Mouse (Mus musculus): ENCODE data around the gene Apoc2. TPM values are rescaled to one million over a fixed set of nuclear protein-coding genes. Genes with fewer than 3 reads are reported as not detected.

The Apoc2 gene
- polyA plus RNA-seq, 1 experiment from 2014 or later = not detected

DNA sequence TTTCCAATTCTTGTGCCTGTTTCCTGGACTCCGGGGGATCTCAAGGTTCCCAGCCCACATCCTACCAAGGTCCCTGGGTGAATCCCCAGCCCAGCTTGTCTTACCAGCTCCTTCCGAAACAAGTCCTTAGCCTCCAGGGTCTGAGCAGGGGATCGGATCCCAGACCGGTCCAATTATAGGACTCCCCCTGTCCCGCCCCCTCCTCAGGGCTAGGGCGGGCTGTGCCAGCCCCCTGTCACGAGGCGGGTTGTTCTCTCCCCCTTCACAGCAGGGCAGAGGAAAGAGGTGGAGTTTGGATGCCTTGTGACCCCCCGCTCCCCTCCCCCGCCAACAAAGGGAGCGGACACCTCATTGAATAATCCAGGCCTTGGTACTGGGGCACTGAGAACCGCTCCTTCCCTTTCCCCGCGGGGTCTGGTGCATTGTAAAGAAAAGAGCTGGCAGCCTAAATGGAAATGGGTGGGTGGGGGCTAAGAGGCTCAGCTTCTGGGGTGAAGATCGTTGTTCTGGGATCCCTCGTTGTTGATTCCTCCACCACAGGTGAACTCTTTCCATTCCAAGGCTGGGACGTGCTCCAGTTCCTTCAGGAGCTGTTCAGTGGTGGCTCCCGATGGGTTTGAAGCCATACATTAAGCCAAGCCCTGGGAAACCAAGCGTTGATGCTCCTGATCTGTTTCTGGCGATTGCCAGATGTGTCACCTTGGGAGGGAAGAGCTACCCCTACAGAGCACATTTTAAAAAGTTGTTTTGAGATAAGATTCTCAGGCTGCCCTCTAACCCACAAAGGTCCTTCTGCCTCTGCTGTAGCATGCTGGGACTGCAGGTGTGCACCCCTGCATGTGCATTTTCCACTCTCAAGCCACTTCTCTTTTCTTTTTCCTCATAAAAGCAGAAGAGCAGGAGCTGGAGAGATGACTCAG is 21.4 kb upstream of the Apoc2 start, which contains the start of gene Apoe:
Gene Apoe (minus strand): TSS at position 282 of the 920 bp plus-strand sequence.
- peak within 1 kb of the TSS; percentile 40 for H3K4me3 ChIP-seq (replicated peaks)
- peak within 1 kb of the TSS; percentile 31 for H3K9ac ChIP-seq (replicated peaks)
- no peaks in the 10 kb centered on the region for H3K9me3 ChIP-seq
- peaks cover 41% of the 10 kb centered on the region for H3K36me3 ChIP-seq
- H3K27ac ChIP-seq = 0 out of 2 replicates have a peak within 1 kb of the TSS, but pooled peaks have one; percentile 23
- H3K4me1 ChIP-seq (replicated peaks) = peaks cover 25% of the 10 kb centered on the region
- WGBS = under 1% methylated on average over 20 of the region's 20 CpGs
- H3K4me2 ChIP-seq = peak within 1 kb of the TSS; percentile 67
- peaks cover 10% of the 10 kb centered on the region for H3K27me3 ChIP-seq
- ATAC-seq (ENCODE audit: insufficient number of reproducible peaks, insufficient read depth, low FRiP score, low TSS enrichment, low read depth) = 0 out of 2 replicates have a peak, but pooled peaks have one; percentile 13

DNA sequence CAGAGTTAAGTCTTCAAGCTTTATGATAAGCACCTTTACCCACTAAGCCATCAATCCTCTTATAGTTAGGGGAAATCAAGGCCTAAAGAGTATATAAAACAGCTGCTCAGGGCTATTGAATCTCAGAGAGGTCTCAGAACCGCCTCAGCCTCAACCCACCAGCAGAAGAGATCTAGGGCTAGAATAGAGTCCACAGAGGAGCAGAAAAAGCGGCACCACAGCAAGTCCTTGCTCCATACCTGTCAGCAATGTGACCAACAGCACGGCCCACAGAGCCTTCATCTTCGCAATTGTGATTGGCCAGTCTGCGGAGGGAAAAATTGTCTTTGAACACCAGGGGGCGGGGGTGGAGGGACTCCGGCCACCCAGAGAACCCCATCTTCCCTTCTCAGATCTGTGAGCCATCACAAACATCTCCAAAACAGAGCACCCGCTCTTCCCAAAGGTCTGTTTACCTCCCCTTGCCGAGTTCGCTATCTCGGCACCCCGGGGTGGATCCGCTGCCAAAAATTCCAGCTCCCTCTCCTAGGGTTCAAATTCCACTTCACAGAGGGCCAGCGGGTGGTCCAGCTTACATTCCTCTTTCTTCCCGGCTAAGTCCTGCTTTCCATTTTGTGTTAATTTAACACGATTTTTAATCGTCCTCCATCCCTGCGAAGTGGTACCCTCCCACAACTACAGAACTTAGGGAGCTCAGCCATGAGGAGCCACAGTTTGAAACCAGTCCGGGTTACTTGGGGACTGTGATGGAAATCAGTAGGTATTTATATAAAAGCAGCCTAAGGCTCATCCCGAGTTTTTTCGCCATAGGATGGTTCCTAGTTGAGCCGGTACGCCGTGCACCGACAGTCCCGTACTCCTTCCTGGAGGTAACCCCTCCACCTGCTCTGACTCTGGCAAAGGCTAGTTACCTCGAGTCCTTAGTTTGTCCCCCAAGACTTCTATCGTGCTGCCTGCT is 20.5 kb upstream of the Apoc2 start:
- Histone ChIP-seq H3K9me3 (no peaks in the 10 kb centered on the region), H3K9ac (replicated peaks) (peak overlapping the region; percentile 31), H3K4me3 (replicated peaks) (peak overlapping the region; percentile 40), H3K4me1 (replicated peaks) (peaks cover 29% of the 10 kb centered on the region), H3K36me3 (peaks cover 32% of the 10 kb centered on the region), H3K27ac (0 out of 2 replicates have a peak overlapping the region, but pooled peaks have one; percentile 23), H3K4me2 (peak overlapping the region; percentile 67), H3K27me3 (peaks cover 10% of the 10 kb centered on the region)
- ATAC-seq (ENCODE audit: insufficient number of reproducible peaks, insufficient read depth, low FRiP score, low TSS enrichment, low read depth) = no peak; the same call in 1 of the 2 replicates
- 2% methylated on average over 28 of the region's 28 CpGs for WGBS

GRCm38 (mm10) chr7:19696336-19696873 is 18.7 kb upstream of the Apoc2 start:
- no peak overlapping the region for H3K4me3 ChIP-seq (replicated peaks)
- H3K36me3 ChIP-seq = peaks cover 14% of the 10 kb centered on the region
- H3K4me2 ChIP-seq = no peak overlapping the region
- peaks cover 10% of the 10 kb centered on the region for H3K27me3 ChIP-seq
- H3K9ac ChIP-seq (replicated peaks) = no peak overlapping the region
- WGBS = 92% methylated on average over 34 of the region's 34 CpGs
- H3K27ac ChIP-seq = no peak overlapping the region
- no peaks in the 10 kb centered on the region for H3K9me3 ChIP-seq
- no peak for ATAC-seq (ENCODE audit: insufficient number of reproducible peaks, insufficient read depth, low FRiP score, low TSS enrichment, low read depth)
- H3K4me1 ChIP-seq (replicated peaks) = peaks cover 31% of the 10 kb centered on the region

DNA sequence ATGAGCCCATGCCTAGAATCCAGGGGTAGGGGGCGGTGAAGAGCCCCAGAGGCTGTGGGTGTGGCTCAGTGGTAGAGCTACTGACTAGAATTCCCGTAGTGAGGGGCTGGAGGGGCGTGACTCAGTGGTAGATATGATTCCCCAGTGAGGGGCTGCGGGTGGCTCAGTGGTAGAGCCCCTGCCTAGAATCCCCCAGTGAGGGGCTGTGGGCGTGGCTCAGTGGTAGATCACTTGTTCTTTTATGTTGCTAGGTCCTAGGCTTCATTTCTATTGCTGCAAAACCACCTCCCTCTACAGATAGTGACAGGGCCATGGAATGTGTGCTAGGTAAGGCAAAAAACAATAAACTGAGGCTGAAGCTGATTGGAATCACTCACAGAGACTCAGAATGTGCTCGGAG is 18.1 kb upstream of the Apoc2 start:
- 89% methylated on average over 6 of the region's 6 CpGs for WGBS
- H3K9me3 ChIP-seq = no peaks in the 10 kb centered on the region
- ATAC-seq (ENCODE audit: insufficient number of reproducible peaks, insufficient read depth, low FRiP score, low TSS enrichment, low read depth) = no peak
- peaks cover 12% of the 10 kb centered on the region for H3K36me3 ChIP-seq
- peaks cover 30% of the 10 kb centered on the region for H3K4me1 ChIP-seq (replicated peaks)
- peaks cover 10% of the 10 kb centered on the region for H3K27me3 ChIP-seq
- H3K4me2 ChIP-seq = no peak overlapping the region
- H3K27ac ChIP-seq = no peak overlapping the region
- H3K4me3 ChIP-seq (replicated peaks) = no peak overlapping the region
- H3K9ac ChIP-seq (replicated peaks) = no peak overlapping the region

GRCm38 (mm10) chr7:19695213-19695594 is 17.5 kb upstream of the Apoc2 start:
- Histone ChIP-seq H3K4me2 (no peak overlapping the region), H3K4me3 (replicated peaks) (no peak overlapping the region), H3K27ac (no peak overlapping the region), H3K4me1 (replicated peaks) (peaks cover 25% of the 10 kb centered on the region), H3K9ac (replicated peaks) (no peak overlapping the region), H3K36me3 (peaks cover 12% of the 10 kb centered on the region), H3K9me3 (no peaks in the 10 kb centered on the region), H3K27me3 (peaks cover 10% of the 10 kb centered on the region)
- ATAC-seq (ENCODE audit: insufficient number of reproducible peaks, insufficient read depth, low FRiP score, low TSS enrichment, low read depth) = no peak
- WGBS = 62% methylated on average over 8 of the region's 8 CpGs

GRCm38 (mm10) chr7:19694336-19695212 is 16.8 kb upstream of the Apoc2 start:
- peaks cover 12% of the 10 kb centered on the region for H3K36me3 ChIP-seq
- H3K4me3 ChIP-seq (replicated peaks) = no peak overlapping the region
- peaks cover 25% of the 10 kb centered on the region for H3K4me1 ChIP-seq (replicated peaks)
- H3K4me2 ChIP-seq = no peak overlapping the region
- H3K9ac ChIP-seq (replicated peaks) = no peak overlapping the region
- 84% methylated on average over 10 of the region's 10 CpGs for WGBS
- H3K27me3 ChIP-seq = peaks cover 10% of the 10 kb centered on the region
- ATAC-seq (ENCODE audit: insufficient number of reproducible peaks, insufficient read depth, low FRiP score, low TSS enrichment, low read depth) = no peak
- H3K9me3 ChIP-seq = no peaks in the 10 kb centered on the region
- no peak overlapping the region for H3K27ac ChIP-seq

DNA sequence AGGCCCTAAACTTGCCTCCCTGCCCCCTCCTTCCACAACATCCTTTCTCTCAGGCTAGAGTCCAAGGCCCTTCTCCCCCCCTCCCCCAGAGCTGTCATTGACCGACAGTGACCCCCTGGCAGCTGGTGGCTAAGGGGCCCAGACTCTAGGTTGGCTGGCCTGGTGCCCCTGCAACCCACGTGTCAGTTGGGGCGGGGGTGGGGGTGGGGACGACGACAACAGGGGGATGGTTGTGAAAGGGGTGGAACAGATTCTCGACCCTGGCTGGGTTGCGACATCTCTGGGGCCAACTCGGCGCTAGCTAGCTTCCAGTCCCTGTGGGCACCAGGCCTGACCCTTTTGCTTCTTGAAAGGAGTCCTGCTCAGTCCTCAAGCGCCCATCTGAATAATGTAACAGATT is 15.7 kb upstream of the Apoc2 start:
- no peak for ATAC-seq (ENCODE audit: insufficient number of reproducible peaks, insufficient read depth, low FRiP score, low TSS enrichment, low read depth)
- Histone ChIP-seq H3K4me1 (replicated peaks) (peaks cover 14% of the 10 kb centered on the region), H3K27ac (no peak overlapping the region), H3K36me3 (peaks cover 12% of the 10 kb centered on the region), H3K4me2 (no peak overlapping the region), H3K9me3 (no peaks in the 10 kb centered on the region), H3K4me3 (replicated peaks) (no peak overlapping the region), H3K9ac (replicated peaks) (no peak overlapping the region), H3K27me3 (peaks cover 10% of the 10 kb centered on the region)
- WGBS = 25% methylated on average over 10 of the region's 10 CpGs

- ATAC-seq (ENCODE audit: insufficient number of reproducible peaks, insufficient read depth, low FRiP score, low TSS enrichment, low read depth) = no peak
- H3K4me3 ChIP-seq (replicated peaks) = no peak within 1 kb of the TSS
- WGBS = 42% methylated on average over 28 of the region's 28 CpGs
- H3K4me1 ChIP-seq (replicated peaks) = peaks cover 6% of the 10 kb centered on the region
- peaks cover under 1% of the 10 kb centered on the region; the same call in 1 of the 2 replicates for H3K27me3 ChIP-seq
- H3K36me3 ChIP-seq = peaks cover 12% of the 10 kb centered on the region
- no peak within 1 kb of the TSS for H3K9ac ChIP-seq (replicated peaks)
- peak within 1 kb of the TSS; percentile 3; the same call in 1 of the 2 replicates for H3K4me2 ChIP-seq
- no peaks in the 10 kb centered on the region for H3K9me3 ChIP-seq
- no peak within 1 kb of the TSS for H3K27ac ChIP-seq
Observed at GRCm38 (mm10) chr7:19691873-19692865, 14.4 kb upstream of the Apoc2 start, which contains the start of gene Apoc1. TSS of gene Apoc1 (minus strand) at chr7:19692660.

DNA sequence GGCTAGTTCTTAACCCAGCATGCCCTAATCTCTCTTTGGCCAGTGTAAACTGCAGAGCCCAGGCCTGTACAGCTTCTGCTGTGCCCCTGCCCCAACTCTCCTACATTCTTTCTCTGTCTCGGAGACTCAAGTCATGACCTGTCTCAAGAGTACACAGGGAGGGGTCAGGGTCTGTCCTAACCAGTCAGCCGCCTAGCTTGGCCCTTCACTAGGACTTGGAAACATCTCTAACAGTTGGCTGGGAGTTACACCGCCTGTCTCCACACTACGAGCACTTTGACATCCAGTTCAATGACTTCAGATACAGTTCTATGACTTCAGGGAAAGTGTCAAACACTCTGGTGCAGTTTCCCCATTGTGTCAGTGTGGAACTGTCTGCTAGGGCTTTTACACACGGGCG is 13.7 kb upstream of the Apoc2 start:
- no peaks in the 10 kb centered on the region; the same call in 1 of the 2 replicates for H3K27me3 ChIP-seq
- H3K4me2 ChIP-seq = peak overlapping the region; percentile 3; the same call in 1 of the 2 replicates
- WGBS = 78% methylated on average over 6 of the region's 6 CpGs
- peaks cover 6% of the 10 kb centered on the region for H3K36me3 ChIP-seq
- no peak overlapping the region for H3K9ac ChIP-seq (replicated peaks)
- H3K9me3 ChIP-seq = no peaks in the 10 kb centered on the region
- no peak overlapping the region for H3K4me3 ChIP-seq (replicated peaks)
- no peak for ATAC-seq (ENCODE audit: insufficient number of reproducible peaks, insufficient read depth, low FRiP score, low TSS enrichment, low read depth)
- H3K4me1 ChIP-seq (replicated peaks) = peaks cover 6% of the 10 kb centered on the region
- no peak overlapping the region for H3K27ac ChIP-seq

Data from limb, embryonic 12.5 days (tissue).